Mouse (Mus musculus): Measurements from ENCODE around the gene Rpusd3.

GRCm38 (mm10) chr6:113427397-113427796, 8.3 kb upstream of the Rpusd3 start:
- TF ChIP-seq CTCF (IDR thresholded peaks at IDR 0.05; ENCODE audit: low read depth): peak; percentile 86
- TF ChIP-seq EP300 (IDR thresholded peaks at IDR 0.05; ENCODE audit: low read depth): no peak

Data from liver, embryonic 14.5 days (tissue).